Mouse (Mus musculus): Measurements from ENCODE around the gene Gm2310. TPM values are rescaled to one million over a fixed set of nuclear protein-coding genes. Genes with fewer than 3 reads are reported as not detected.

Gene Gm2310
- polyA plus RNA-seq (2014; fragmentation: Illumina TruSeq; extraction: RNeasy Lipid Tissue Mini Kit (QIAGEN cat#74804); ENCODE audit: low read depth, low replicate concordance), result not detected

DNA sequence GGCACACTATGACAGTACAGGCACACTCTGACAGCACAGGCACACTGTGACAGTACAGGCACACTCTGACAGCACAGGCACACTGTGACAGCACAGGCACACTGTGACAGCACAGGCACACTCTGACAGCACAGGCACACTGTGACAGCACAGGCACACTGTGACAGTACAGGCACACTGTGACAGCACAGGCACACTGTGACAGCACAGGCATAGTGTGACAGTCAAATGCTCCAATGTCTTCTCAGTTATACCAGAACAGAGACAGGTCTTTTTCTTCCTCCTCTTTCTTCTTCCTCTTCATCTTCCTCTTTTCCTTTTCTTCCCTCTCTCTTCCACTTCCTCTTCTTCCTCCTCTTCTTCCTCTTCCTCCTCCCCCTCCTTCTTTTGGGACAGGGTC lies at the start of gene Gm2310:
Gene Gm2310, minus strand, starts transcription at position 101 of the 400 bp plus-strand sequence.

Other genes with a start within 250 kb of the Gm2310 start
- gene Nipbl, start 75.5 kb downstream of the Gm2310 start, polyA plus RNA-seq (2014; fragmentation: Illumina TruSeq; extraction: RNeasy Lipid Tissue Mini Kit (QIAGEN cat#74804); ENCODE audit: low read depth, low replicate concordance), result 60.9 TPM
- gene Slc1a3, start 190.8 kb upstream of the Gm2310 start, polyA plus RNA-seq (2014; fragmentation: Illumina TruSeq; extraction: RNeasy Lipid Tissue Mini Kit (QIAGEN cat#74804); ENCODE audit: low read depth, low replicate concordance), result 4.0 TPM